Mouse (Mus musculus): Measurements from ENCODE around the gene Mybbp1a. TPM values are rescaled to one million over a fixed set of nuclear protein-coding genes. Genes with fewer than 3 reads are reported as not detected.

Mybbp1a gene
- polyA plus RNA-seq, 1 experiment, result 4.1 TPM

DNA sequence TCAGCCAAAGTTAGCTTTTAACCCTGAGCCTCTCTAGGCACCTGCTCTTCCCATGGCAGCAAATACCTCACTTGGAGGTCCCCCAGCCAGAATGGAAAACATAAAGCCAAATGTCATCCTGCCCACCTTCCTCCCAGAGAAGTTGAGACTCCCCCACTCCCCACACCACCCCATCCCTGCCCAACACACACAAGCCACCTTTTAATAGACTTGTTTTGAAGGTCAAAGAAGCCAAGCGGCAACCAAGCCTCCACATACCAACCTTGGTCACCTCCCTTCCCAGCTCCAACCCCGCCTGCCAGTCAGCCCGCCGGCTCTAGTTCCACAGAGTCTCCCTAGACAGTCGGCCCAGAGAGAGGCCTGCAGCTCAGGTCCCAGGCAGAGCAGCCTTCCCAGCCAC, 39.1 kb upstream of the Mybbp1a start:
- Histone ChIP-seq H3K9me3 (ENCODE audit: control insufficient read depth, low read length) (no peaks in the 10 kb centered on the region), H3K27me3 (ENCODE audit: control insufficient read depth) (no peaks in the 10 kb centered on the region)

DNA sequence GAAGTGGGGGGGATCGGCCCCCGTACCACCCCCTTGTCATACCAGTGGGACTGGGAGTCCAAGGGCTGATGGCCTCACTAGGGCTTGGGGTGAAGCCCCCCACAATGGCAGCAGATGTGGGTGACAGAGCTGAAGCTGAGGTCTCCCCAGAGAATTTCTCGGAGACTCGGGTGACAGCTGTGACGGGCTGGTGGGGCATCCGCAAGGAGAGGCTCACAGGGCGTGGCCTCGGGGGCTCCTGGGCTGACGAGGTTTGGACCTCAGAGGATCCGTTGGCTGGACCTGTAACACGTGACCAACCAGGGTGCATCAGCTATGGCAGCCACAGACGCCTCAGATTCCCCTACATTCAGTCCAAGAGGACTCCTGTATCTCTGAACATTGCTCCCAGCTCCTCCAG, 38.2 kb upstream of the Mybbp1a start:
- Histone ChIP-seq H3K4me3 (replicated peaks) (no peak overlapping the region), H3K27me3 (ENCODE audit: control insufficient read depth) (no peaks in the 10 kb centered on the region), H3K4me1 (ENCODE audit: control insufficient read depth) (peaks cover 12% of the 10 kb centered on the region), H3K36me3 (ENCODE audit: control insufficient read depth) (no peaks in the 10 kb centered on the region; the same call in 1 of the 2 replicates), H3K9me3 (ENCODE audit: control insufficient read depth, low read length) (no peaks in the 10 kb centered on the region)
- TF ChIP-seq TAL1 (IDR thresholded peaks at IDR 0.05; ENCODE audit: low read length), result no peak
- no peak for TF ChIP-seq GATA1 (IDR thresholded peaks at IDR 0.05; ENCODE audit: low read length)

More for the DNA sequence above, 39.1 kb upstream of the Mybbp1a start:
- no peaks in the 10 kb centered on the region; the same call in 1 of the 2 replicates for H3K36me3 ChIP-seq (ENCODE audit: control insufficient read depth)
- no peak overlapping the region for H3K4me3 ChIP-seq (replicated peaks)
- TF ChIP-seq GATA1 (IDR thresholded peaks at IDR 0.05; ENCODE audit: low read length) (no peak), TAL1 (IDR thresholded peaks at IDR 0.05; ENCODE audit: low read length) (no peak)
- peaks cover 2% of the 10 kb centered on the region for H3K4me1 ChIP-seq (ENCODE audit: control insufficient read depth)

- TF ChIP-seq TAL1 (IDR thresholded peaks at IDR 0.05; ENCODE audit: low read length) (no peak), GATA1 (IDR thresholded peaks at IDR 0.05; ENCODE audit: low read length) (no peak)
- peaks cover 19% of the 10 kb centered on the region for H3K4me1 ChIP-seq (ENCODE audit: control insufficient read depth)
- H3K9me3 ChIP-seq (ENCODE audit: control insufficient read depth, low read length), result no peaks in the 10 kb centered on the region
- no peak overlapping the region for H3K4me3 ChIP-seq (replicated peaks)
- H3K36me3 ChIP-seq (ENCODE audit: control insufficient read depth), result no peaks in the 10 kb centered on the region
- H3K27me3 ChIP-seq (ENCODE audit: control insufficient read depth), result peaks cover 7% of the 10 kb centered on the region
Observed at GRCm38 (mm10) chr11:72405532-72405931, 35.6 kb upstream of the Mybbp1a start.

DNA sequence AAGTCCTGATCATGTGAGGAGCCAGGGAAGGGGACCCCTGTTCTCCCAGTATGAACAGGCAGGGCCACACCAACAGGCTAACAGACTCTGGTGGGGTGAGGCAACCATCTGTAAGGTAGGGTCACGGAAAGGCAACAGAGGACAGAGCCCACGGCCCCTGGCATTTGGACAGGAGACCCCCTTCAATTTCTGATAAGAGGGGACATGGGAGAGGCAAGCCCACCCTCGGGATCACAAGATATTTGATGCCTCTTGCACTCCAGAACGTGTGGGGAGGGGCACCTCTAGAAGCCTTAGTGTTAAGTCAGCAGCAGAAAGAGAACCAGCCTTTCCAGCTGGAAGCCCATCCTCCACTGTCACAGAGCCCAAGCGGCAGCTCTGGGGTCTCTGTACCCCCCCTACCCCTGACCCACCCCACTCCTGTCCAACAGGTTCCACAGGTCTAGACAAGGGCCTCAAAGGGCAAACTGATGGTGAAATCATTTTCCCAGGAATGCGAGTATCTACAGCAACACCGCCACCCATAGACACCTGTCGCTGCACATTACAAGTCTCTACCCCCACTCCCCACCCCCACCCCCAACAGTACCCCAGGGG, 35.0 kb upstream of the Mybbp1a start:
- no peaks in the 10 kb centered on the region for H3K36me3 ChIP-seq (ENCODE audit: control insufficient read depth)
- no peaks in the 10 kb centered on the region for H3K9me3 ChIP-seq (ENCODE audit: control insufficient read depth, low read length)
- H3K4me3 ChIP-seq (replicated peaks), result no peak overlapping the region
- H3K4me1 ChIP-seq (ENCODE audit: control insufficient read depth), result peaks cover 25% of the 10 kb centered on the region
- H3K27me3 ChIP-seq (ENCODE audit: control insufficient read depth), result peaks cover 13% of the 10 kb centered on the region
- TF ChIP-seq GATA1 (IDR thresholded peaks at IDR 0.05; ENCODE audit: low read length) (no peak), TAL1 (IDR thresholded peaks at IDR 0.05; ENCODE audit: low read length) (no peak)

DNA sequence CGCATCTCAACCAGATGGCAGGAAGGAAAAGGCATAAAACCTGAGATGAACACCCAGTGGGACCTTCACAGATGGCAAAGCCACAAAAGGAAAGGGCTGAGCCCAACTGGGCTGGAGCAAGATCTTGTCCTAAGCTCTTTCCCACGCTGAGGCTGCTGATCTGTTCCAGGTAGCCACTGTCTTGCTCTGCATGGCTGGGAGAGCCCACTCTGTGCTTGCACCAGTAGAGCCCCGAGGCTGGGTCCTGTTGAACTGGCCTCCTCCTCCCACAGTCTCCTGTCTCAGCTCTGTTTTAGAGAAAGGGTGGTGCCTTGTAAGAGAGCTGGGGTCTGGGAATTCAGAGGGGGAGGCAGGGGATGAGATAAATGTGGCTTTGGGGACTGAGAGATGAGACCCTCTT, 34.1 kb upstream of the Mybbp1a start:
- TF ChIP-seq TAL1 (IDR thresholded peaks at IDR 0.05; ENCODE audit: low read length), result no peak
- TF ChIP-seq GATA1 (IDR thresholded peaks at IDR 0.05; ENCODE audit: low read length), result no peak
- no peak overlapping the region for H3K4me3 ChIP-seq (replicated peaks)
- no peaks in the 10 kb centered on the region for H3K36me3 ChIP-seq (ENCODE audit: control insufficient read depth)
- peaks cover 32% of the 10 kb centered on the region for H3K4me1 ChIP-seq (ENCODE audit: control insufficient read depth)
- peaks cover 22% of the 10 kb centered on the region for H3K27me3 ChIP-seq (ENCODE audit: control insufficient read depth)
- H3K9me3 ChIP-seq (ENCODE audit: control insufficient read depth, low read length), result no peaks in the 10 kb centered on the region

GRCm38 (mm10) chr11:72407574-72407973, 33.6 kb upstream of the Mybbp1a start:
- H3K4me1 ChIP-seq (ENCODE audit: control insufficient read depth), result peaks cover 32% of the 10 kb centered on the region
- TF ChIP-seq GATA1 (IDR thresholded peaks at IDR 0.05; ENCODE audit: low read length) (no peak), TAL1 (IDR thresholded peaks at IDR 0.05; ENCODE audit: low read length) (no peak)
- H3K27me3 ChIP-seq (ENCODE audit: control insufficient read depth), result peaks cover 23% of the 10 kb centered on the region

DNA sequence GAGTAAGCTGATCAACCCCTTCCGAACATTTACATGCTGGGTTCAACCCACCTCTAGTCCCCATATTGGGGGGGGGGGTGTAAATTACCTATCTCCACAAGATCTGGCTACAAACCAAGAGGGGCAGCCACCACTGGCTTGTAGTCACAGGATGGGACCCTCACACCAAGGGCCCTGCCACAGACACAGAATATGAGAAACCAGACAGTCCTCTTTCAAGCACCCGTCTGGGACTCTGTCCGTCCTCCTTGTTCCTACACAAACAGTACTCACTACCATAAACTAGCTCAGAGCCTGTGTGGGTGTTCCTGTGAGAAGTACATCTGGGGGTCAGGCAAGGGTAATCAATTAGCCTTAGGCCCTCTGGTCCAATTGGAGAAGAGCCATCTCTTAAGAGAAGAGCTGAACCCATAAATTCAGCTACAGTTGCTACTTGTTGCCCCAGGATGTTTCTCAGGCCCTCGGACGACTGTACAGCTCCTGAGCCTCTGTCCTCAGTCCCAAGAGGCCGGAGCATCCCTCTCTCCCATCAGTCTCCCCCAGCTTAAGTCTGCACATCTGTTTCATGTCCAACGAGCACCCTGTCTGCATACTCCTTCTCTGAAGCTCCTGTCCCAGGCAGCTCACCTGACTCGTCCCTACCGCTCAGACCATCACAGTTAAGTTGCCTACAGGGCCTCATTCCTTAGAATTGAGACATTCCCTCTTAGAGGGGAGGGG, 32.5 kb upstream of the Mybbp1a start:
- no peaks in the 10 kb centered on the region for H3K9me3 ChIP-seq (ENCODE audit: control insufficient read depth, low read length)
- H3K27me3 ChIP-seq (ENCODE audit: control insufficient read depth), result peaks cover 23% of the 10 kb centered on the region
- no peak overlapping the region for H3K4me3 ChIP-seq (replicated peaks)
- TF ChIP-seq TAL1 (IDR thresholded peaks at IDR 0.05; ENCODE audit: low read length), result no peak
- no peak for TF ChIP-seq GATA1 (IDR thresholded peaks at IDR 0.05; ENCODE audit: low read length)
- peaks cover 35% of the 10 kb centered on the region for H3K4me1 ChIP-seq (ENCODE audit: control insufficient read depth)
- no peaks in the 10 kb centered on the region for H3K36me3 ChIP-seq (ENCODE audit: control insufficient read depth)

More at GRCm38 (mm10) chr11:72407574-72407973, 33.6 kb upstream of the Mybbp1a start:
- Histone ChIP-seq H3K4me3 (replicated peaks) (no peak overlapping the region), H3K36me3 (ENCODE audit: control insufficient read depth) (no peaks in the 10 kb centered on the region), H3K9me3 (ENCODE audit: control insufficient read depth, low read length) (no peaks in the 10 kb centered on the region)

DNA sequence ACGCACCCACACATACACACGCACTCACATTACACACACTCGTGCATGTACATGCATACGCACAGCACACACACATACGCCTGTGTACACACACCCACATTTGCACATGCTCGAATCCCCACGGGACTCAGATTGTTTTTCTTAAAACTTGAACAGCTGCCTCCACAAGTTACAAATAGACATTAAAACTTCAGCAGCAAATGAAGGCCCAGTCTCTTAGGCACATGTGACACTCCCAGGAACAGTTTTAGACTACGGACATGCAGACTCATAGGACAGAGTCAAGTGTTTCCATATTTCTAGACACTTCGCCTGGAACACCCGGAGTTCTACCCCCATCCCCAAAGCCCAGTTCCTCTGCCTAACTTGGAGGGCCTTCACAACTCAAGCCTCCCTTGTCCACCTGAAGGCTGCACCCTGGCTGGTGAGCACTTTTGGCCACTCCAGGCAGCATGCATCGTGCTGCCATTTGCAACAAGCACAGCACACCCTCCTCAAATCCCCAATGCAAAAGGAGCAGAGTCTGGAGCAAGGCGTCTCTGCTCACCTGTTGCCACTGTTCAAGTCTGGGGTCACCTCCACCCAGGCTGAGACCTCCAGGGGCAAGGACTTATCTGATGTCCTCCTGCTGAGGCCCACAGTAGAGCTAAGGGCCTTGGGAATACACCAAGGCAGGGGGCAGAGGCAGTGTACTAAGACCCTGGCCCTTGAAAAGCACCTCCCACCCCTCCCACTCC, 31.3 kb upstream of the Mybbp1a start:
- H3K4me1 ChIP-seq (ENCODE audit: control insufficient read depth), result peaks cover 47% of the 10 kb centered on the region
- no peak overlapping the region for H3K4me3 ChIP-seq (replicated peaks)
- H3K9me3 ChIP-seq (ENCODE audit: control insufficient read depth, low read length), result no peaks in the 10 kb centered on the region
- no peaks in the 10 kb centered on the region for H3K36me3 ChIP-seq (ENCODE audit: control insufficient read depth)
- TF ChIP-seq TAL1 (IDR thresholded peaks at IDR 0.05; ENCODE audit: low read length) (no peak), GATA1 (IDR thresholded peaks at IDR 0.05; ENCODE audit: low read length) (no peak)
- H3K27me3 ChIP-seq (ENCODE audit: control insufficient read depth), result peaks cover 26% of the 10 kb centered on the region

- Histone ChIP-seq H3K9me3 (ENCODE audit: control insufficient read depth, low read length) (no peaks in the 10 kb centered on the region), H3K36me3 (ENCODE audit: control insufficient read depth) (no peaks in the 10 kb centered on the region), H3K27me3 (ENCODE audit: control insufficient read depth) (peaks cover 26% of the 10 kb centered on the region), H3K4me1 (ENCODE audit: control insufficient read depth) (peaks cover 55% of the 10 kb centered on the region), H3K4me3 (replicated peaks) (peak overlapping the region; percentile 61)
- TF ChIP-seq TAL1 (IDR thresholded peaks at IDR 0.05; ENCODE audit: low read length) (no peak), GATA1 (IDR thresholded peaks at IDR 0.05; ENCODE audit: low read length) (no peak)
Observed at GRCm38 (mm10) chr11:72410521-72411092, 30.5 kb upstream of the Mybbp1a start.

All from erythroblast, embryonic 14.5 days (primary cell).